Mouse (Mus musculus): ENCODE data around the gene Ccsap. TPM values are rescaled to one million over a fixed set of nuclear protein-coding genes. Genes with fewer than 3 reads are reported as not detected.

Gene Ccsap
- polyA plus RNA-seq, 1 experiment from 2014 or later, result 1.2 TPM

DNA sequence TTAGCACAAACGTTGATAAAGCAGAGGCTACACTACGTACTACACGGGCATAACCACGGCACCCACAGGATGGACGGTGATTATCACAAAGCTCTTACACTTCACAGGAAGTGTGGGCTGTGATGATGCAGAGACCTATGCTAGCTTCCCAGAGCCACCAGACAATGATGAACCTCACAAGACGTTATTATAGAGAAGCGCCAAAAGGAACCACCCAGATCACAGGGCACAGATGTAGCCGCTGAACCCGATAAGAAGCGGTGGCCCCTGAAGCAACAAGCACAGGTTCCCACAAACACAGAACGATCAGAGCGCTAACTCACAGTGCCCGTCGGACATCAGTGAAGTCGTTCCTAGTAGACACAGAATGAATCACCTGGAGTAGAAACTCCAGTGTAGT is 62.1 kb downstream of the Ccsap start:
- peak; percentile 36 for DNase-seq
- H3K27ac ChIP-seq (ENCODE audit: low read depth), result peak overlapping the region; percentile 41
- H3K4me1 ChIP-seq (ENCODE audit: insufficient read depth), result peaks cover 27% of the 10 kb centered on the region
- WGBS (ENCODE audit: insufficient replicate concordance), result 50% methylated on average over 15 of the region's 15 CpGs
- peak overlapping the region; percentile 22; the same call in 1 of the 2 replicates for H3K4me2 ChIP-seq (ENCODE audit: low read depth, low read length)
- peak; percentile 88 for TF ChIP-seq EP300 (IDR thresholded peaks at IDR 0.05; ENCODE audit: low read depth)
- TF ChIP-seq CTCF (IDR thresholded peaks at IDR 0.05; ENCODE audit: low read depth), result no peak
- H3K9me3 ChIP-seq (ENCODE audit: low read length), result no peaks in the 10 kb centered on the region
- no peak overlapping the region for H3K9ac ChIP-seq (replicated peaks)
- no peaks in the 10 kb centered on the region for H3K27me3 ChIP-seq (ENCODE audit: insufficient read depth, low read length)
- no peak overlapping the region for H3K4me3 ChIP-seq (ENCODE audit: low read depth, low read length)
- ATAC-seq, result peak; percentile 86
- H3K36me3 ChIP-seq (replicated peaks; ENCODE audit: insufficient read depth, low read length), result no peaks in the 10 kb centered on the region

DNA sequence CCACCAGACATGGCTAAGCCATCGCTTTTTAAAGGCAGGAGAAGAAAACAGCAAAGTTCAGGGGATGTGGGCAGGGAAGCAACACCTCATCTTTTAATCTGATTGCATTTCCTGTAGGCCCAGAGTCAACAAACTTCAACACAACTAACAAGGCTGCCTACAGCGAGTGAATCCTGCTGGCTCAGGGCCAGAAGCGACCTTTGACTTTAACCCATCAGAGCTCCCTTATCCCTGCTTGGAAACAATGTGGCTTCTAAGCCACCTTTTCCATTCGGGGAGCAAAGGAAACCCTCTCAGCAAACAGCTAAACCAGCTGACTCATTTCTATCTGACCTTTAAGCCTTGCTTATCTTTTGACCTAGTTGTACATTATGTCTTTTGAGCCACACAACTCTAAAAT is 63.3 kb downstream of the Ccsap start:
- H3K27me3 ChIP-seq (ENCODE audit: insufficient read depth, low read length), result no peaks in the 10 kb centered on the region
- H3K4me1 ChIP-seq (ENCODE audit: insufficient read depth), result peaks cover 27% of the 10 kb centered on the region
- H3K27ac ChIP-seq (ENCODE audit: low read depth), result peak overlapping the region; percentile 68
- TF ChIP-seq CTCF (IDR thresholded peaks at IDR 0.05; ENCODE audit: low read depth) (no peak), EP300 (IDR thresholded peaks at IDR 0.05; ENCODE audit: low read depth) (0 out of 2 replicates have a peak, but pooled peaks have one; percentile 10)
- H3K36me3 ChIP-seq (replicated peaks; ENCODE audit: insufficient read depth, low read length), result no peaks in the 10 kb centered on the region
- no peak overlapping the region for H3K9ac ChIP-seq (replicated peaks)
- H3K9me3 ChIP-seq (ENCODE audit: low read length), result no peaks in the 10 kb centered on the region
- H3K4me2 ChIP-seq (ENCODE audit: low read depth, low read length), result no peak overlapping the region
- DNase-seq, result peak; percentile 63
- H3K4me3 ChIP-seq (ENCODE audit: low read depth, low read length), result no peak overlapping the region
- peak; percentile 35 for ATAC-seq
- 27% methylated on average over 4 of the region's 4 CpGs for WGBS (ENCODE audit: insufficient replicate concordance)

DNA sequence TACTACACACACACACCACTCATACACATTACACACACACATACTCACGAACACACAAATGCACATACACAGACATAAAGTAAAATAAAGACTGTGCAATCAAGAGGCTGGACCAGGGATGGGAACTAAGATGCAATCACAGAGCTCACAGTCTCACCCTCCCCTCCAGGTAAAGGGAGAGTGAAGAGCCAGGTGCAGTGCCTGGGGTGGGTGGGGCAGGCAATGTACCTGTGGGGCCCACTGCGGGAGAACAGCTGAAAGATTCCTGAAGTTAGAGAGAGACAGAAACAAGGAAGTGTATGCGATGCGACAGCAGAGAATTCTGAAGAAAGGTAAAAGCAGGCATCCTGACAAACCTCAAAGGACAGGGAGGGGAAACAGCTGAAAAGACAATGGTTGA is 65.2 kb downstream of the Ccsap start:
- no peaks in the 10 kb centered on the region for H3K36me3 ChIP-seq (replicated peaks; ENCODE audit: insufficient read depth, low read length)
- ATAC-seq (no peak), DNase-seq (no peak)
- no peak overlapping the region for H3K27ac ChIP-seq (ENCODE audit: low read depth)
- no peaks in the 10 kb centered on the region for H3K9me3 ChIP-seq (ENCODE audit: low read length)
- no peak overlapping the region for H3K9ac ChIP-seq (replicated peaks)
- WGBS (ENCODE audit: insufficient replicate concordance), result 88% methylated on average over 4 of the region's 4 CpGs
- no peak overlapping the region for H3K4me3 ChIP-seq (ENCODE audit: low read depth, low read length)
- peaks cover 24% of the 10 kb centered on the region for H3K4me1 ChIP-seq (ENCODE audit: insufficient read depth)
- no peak overlapping the region for H3K4me2 ChIP-seq (ENCODE audit: low read depth, low read length)
- H3K27me3 ChIP-seq (ENCODE audit: insufficient read depth, low read length), result no peaks in the 10 kb centered on the region
- TF ChIP-seq CTCF (IDR thresholded peaks at IDR 0.05; ENCODE audit: low read depth) (no peak), EP300 (IDR thresholded peaks at IDR 0.05; ENCODE audit: low read depth) (no peak)

DNA sequence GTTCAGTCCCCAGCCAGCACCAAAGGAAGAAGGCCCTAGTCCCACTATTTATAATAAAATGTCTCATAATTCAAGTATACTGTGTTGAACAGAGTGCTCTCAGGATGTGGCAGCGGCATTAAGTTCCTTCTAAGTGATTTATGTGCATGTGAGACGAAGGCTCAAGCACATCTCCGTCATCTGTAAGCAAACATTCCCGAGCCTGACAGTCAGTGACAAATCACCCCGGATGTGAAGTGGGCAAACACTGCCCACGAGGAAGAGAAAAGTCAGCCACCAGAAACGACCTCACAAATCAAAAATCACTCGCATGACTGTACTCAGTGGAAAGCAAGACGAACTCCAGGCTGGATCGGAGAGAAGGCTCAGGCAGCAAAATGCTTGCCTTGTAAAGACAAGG is 66.1 kb downstream of the Ccsap start:
- H3K27me3 ChIP-seq (ENCODE audit: insufficient read depth, low read length), result no peaks in the 10 kb centered on the region
- no peak overlapping the region for H3K9ac ChIP-seq (replicated peaks)
- ATAC-seq (no peak), DNase-seq (no peak)
- TF ChIP-seq CTCF (IDR thresholded peaks at IDR 0.05; ENCODE audit: low read depth), result no peak
- TF ChIP-seq EP300 (IDR thresholded peaks at IDR 0.05; ENCODE audit: low read depth), result no peak
- H3K27ac ChIP-seq (ENCODE audit: low read depth), result no peak overlapping the region
- no peak overlapping the region for H3K4me2 ChIP-seq (ENCODE audit: low read depth, low read length)
- H3K36me3 ChIP-seq (replicated peaks; ENCODE audit: insufficient read depth, low read length), result no peaks in the 10 kb centered on the region
- peaks cover 23% of the 10 kb centered on the region for H3K4me1 ChIP-seq (ENCODE audit: insufficient read depth)
- 30% methylated on average over 10 of the region's 10 CpGs for WGBS (ENCODE audit: insufficient replicate concordance)
- no peak overlapping the region for H3K4me3 ChIP-seq (ENCODE audit: low read depth, low read length)
- no peaks in the 10 kb centered on the region for H3K9me3 ChIP-seq (ENCODE audit: low read length)

DNA sequence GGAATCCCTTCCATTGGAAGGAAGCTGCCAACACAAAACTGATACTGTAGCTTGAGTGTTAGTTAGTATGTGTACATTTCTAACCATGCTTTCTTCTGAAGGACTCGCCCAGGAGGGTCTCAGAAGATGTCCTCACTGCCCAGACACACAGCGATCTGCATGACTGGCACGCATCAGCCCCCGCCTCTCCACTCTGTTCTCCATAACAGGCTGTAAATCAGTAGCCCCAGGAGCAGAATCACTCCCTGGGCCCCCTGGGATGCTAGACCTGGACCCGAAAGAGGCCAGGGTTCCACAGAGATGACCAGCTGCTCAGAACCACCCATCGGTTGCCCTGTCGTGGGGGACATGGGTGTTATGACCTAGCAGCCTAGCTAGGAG is 68.2 kb downstream of the Ccsap start:
- Histone ChIP-seq H3K4me2 (ENCODE audit: low read depth, low read length) (no peak overlapping the region), H3K27me3 (ENCODE audit: insufficient read depth, low read length) (no peaks in the 10 kb centered on the region), H3K4me3 (ENCODE audit: low read depth, low read length) (no peak overlapping the region), H3K4me1 (ENCODE audit: insufficient read depth) (peaks cover 11% of the 10 kb centered on the region), H3K9me3 (ENCODE audit: low read length) (no peaks in the 10 kb centered on the region), H3K9ac (replicated peaks) (no peak overlapping the region), H3K36me3 (replicated peaks; ENCODE audit: insufficient read depth, low read length) (no peaks in the 10 kb centered on the region), H3K27ac (ENCODE audit: low read depth) (no peak overlapping the region)
- ATAC-seq, result no peak
- TF ChIP-seq CTCF (IDR thresholded peaks at IDR 0.05; ENCODE audit: low read depth) (no peak), EP300 (IDR thresholded peaks at IDR 0.05; ENCODE audit: low read depth) (no peak)
- no peak for DNase-seq
- WGBS (ENCODE audit: insufficient replicate concordance), result 83% methylated on average over 7 of the region's 7 CpGs

DNA sequence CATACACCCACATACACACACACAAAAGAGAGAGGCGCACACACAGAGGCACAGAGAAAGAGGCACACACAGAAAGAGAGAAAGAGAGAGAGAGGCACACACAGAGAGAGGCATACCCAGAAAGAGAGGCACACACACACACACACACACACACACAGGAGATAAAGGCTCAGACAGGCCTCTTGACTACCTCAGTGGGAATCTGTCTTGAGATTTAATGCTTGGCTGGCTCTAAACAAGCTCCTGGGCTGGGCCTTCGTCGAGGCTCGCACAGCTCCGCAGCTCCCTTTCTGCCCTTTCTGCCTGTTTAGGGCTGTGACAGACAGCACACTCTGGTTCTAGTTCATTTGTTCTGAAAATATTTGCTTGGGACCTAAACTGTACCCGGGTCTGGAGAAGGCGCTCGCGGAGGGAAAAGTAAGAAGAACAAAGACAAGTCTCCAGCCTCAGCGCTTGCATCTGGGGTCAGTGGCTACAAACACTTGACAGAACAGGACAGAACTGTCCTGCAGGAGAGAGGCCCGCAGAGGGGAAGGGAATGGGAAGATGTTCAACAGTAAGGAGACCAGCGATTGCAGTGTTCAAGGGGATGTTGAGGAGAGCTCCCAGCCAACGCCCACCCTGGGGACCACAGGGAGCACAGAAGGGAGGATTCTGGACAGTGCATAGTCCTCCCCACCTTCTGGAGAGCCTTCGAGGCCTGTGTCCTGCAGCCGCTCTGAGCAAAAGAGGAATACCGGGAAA is 68.7 kb downstream of the Ccsap start:
- no peaks in the 10 kb centered on the region for H3K36me3 ChIP-seq (replicated peaks; ENCODE audit: insufficient read depth, low read length)
- H3K27me3 ChIP-seq (ENCODE audit: insufficient read depth, low read length), result no peaks in the 10 kb centered on the region
- H3K9ac ChIP-seq (replicated peaks), result no peak overlapping the region
- H3K9me3 ChIP-seq (ENCODE audit: low read length), result no peaks in the 10 kb centered on the region
- 83% methylated on average over 16 of the region's 16 CpGs for WGBS (ENCODE audit: insufficient replicate concordance)
- H3K27ac ChIP-seq (ENCODE audit: low read depth), result no peak overlapping the region
- DNase-seq (no peak), ATAC-seq (no peak)
- no peak overlapping the region for H3K4me2 ChIP-seq (ENCODE audit: low read depth, low read length)
- no peak for TF ChIP-seq CTCF (IDR thresholded peaks at IDR 0.05; ENCODE audit: low read depth)
- TF ChIP-seq EP300 (IDR thresholded peaks at IDR 0.05; ENCODE audit: low read depth), result no peak
- peaks cover 5% of the 10 kb centered on the region; the same call in 1 of the 2 replicates for H3K4me1 ChIP-seq (ENCODE audit: insufficient read depth)
- no peak overlapping the region for H3K4me3 ChIP-seq (ENCODE audit: low read depth, low read length)

Other genes with a start within 250 kb of the Ccsap start
- 2.8 and 3.8 TPM in 2 replicates for gene Rhou, start 206.3 kb downstream of the Ccsap start, polyA plus RNA-seq (2015; fragmentation: Nextera tagmentation; extraction: Ambion mirVana)
- 30.4 and 36.3 TPM in 2 replicates for gene Rab4a, start 54.2 kb downstream of the Ccsap start, polyA plus RNA-seq (2015; fragmentation: Nextera tagmentation; extraction: Ambion mirVana)
- 18.6 and 358 TPM in 2 replicates for gene Acta1, start 34.5 kb upstream of the Ccsap start, polyA plus RNA-seq (2015; fragmentation: Nextera tagmentation; extraction: Ambion mirVana)
- 7.2 and 9.1 TPM in 2 replicates for gene Nup133, start 89.1 kb upstream of the Ccsap start, polyA plus RNA-seq (2015; fragmentation: Nextera tagmentation; extraction: Ambion mirVana)
- gene Abcb10, start 122.9 kb upstream of the Ccsap start, polyA plus RNA-seq (2015; fragmentation: Nextera tagmentation; extraction: Ambion mirVana), result 46.2 and 53.3 TPM in 2 replicates
- gene Taf5l, start 161.2 kb upstream of the Ccsap start, polyA plus RNA-seq (2015; fragmentation: Nextera tagmentation; extraction: Ambion mirVana), result 15.0 and 15.1 TPM in 2 replicates
- gene Urb2, start 161.3 kb upstream of the Ccsap start, polyA plus RNA-seq (2015; fragmentation: Nextera tagmentation; extraction: Ambion mirVana), result 1.2 TPM in 2 replicates